Comparison of ENCODE assay signal across 8 mouse cellular contexts in the genomic region with DNA sequence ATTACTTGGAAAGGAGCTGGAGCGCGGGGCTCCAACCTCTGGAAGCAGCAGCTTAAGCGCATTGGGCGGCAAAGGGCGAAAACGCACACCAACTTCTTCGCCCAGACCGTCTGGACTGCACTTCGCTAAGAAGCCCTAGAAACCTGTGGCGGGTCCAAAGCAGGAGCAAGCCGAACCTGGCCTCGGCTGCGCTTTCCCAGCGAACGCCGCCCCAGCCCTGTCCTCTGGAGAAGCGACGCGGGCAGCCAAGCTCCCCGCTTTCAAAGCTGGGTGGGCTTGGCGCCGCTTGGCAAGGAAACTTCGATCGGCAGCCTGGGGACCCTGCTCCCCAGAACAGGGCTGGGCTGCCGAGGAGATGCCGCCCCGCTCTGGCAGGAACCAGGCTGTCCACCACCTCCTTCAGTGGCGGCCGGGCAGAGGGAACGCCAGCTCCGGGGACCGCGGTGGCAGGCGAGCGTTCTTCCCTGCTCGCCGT. TPM values are rescaled to one million over a fixed set of nuclear protein-coding genes. Genes with fewer than 3 reads are reported as not detected.
DNase-seq lines count a peak whose midpoint lies in the region; ATAC-seq and TF ChIP-seq lines count a peak whose summit lies in the region.

No protein-coding gene starts in this region.

- no peaks in the 10 kb centered on the region for H3K4me1 ChIP-seq in brown adipose tissue, adult 24 weeks (ENCODE audit: control insufficient read depth, insufficient read depth, insufficient read length, low read length)
- H3K4me1 ChIP-seq in hindbrain, embryonic 10.5 days (replicated peaks) = no peaks in the 10 kb centered on the region
- no peaks in the 10 kb centered on the region for H3K4me1 ChIP-seq in limb, embryonic 14.5 days (ENCODE audit: control insufficient read depth, insufficient read depth, low read length)

- H3K27ac ChIP-seq in brown adipose tissue, adult 24 weeks (replicated peaks; ENCODE audit: low read depth, low read length) = peak overlapping the region; percentile 60
- H3K27ac ChIP-seq in hindbrain, embryonic 10.5 days = peak overlapping the region; percentile 87
- H3K27ac ChIP-seq in limb, embryonic 14.5 days (replicated peaks; ENCODE audit: low read depth, low read length) = peak overlapping the region; percentile 90

- peak overlapping the region; percentile 42 for H3K4me2 ChIP-seq in limb, embryonic 14.5 days (replicated peaks; ENCODE audit: low read depth, low read length, severe bottlenecking)
- peak overlapping the region; percentile 73 for H3K4me2 ChIP-seq in myocyte (ENCODE audit: low read depth)

- no peak for TF ChIP-seq POLR2A in limb, embryonic 14.5 days (IDR thresholded peaks at IDR 0.05; ENCODE audit: borderline replicate concordance, extremely low read depth, insufficient read depth, insufficient read length)
- TF ChIP-seq POLR2A in myocyte (IDR thresholded peaks at IDR 0.05; ENCODE audit: insufficient read length, low read depth) = no peak

- H3K9me3 ChIP-seq in hindbrain, embryonic 10.5 days = no peaks in the 10 kb centered on the region
- H3K9me3 ChIP-seq in limb, embryonic 14.5 days (ENCODE audit: control insufficient read depth, low read length) = no peaks in the 10 kb centered on the region

- peak overlapping the region; percentile 95 for H3K4me3 ChIP-seq in brown adipose tissue, adult 24 weeks (ENCODE audit: insufficient read depth, low read depth, low read length)
- peak overlapping the region; percentile 62 for H3K4me3 ChIP-seq in hindbrain, embryonic 10.5 days
- H3K4me3 ChIP-seq in limb, embryonic 14.5 days (replicated peaks; ENCODE audit: low read length) = peak overlapping the region; percentile 59
- peak overlapping the region; percentile 64 for H3K4me3 ChIP-seq in myocyte

- peak; percentile 5 for DNase-seq in right cerebral cortex, adult 18-20 months
- no peak for DNase-seq in right cerebral cortex, postnatal 4 days
- DNase-seq in hindbrain, embryonic 10.5 days (ENCODE audit: low spot score) = no peak
- DNase-seq in limb, embryonic 14.5 days (ENCODE audit: low spot score) = no peak
- DNase-seq in gastrocnemius, postnatal 10 days = no peak
- DNase-seq in layer of hippocampus, postnatal 14 days (ENCODE audit: low spot score in 2 of 2) = no peak

- ATAC-seq in limb, embryonic 14.5 days (ENCODE audit: low FRiP score, low read depth) = peak; percentile 51

- H3K79me2 ChIP-seq in myocyte (ENCODE audit: control insufficient read depth, insufficient read depth) = peaks cover 49% of the 10 kb centered on the region

- 25% methylated on average over 33 of the region's 37 CpGs for WGBS in hindbrain, embryonic 10.5 days
- 33% methylated on average over 14 of the region's 37 CpGs for WGBS in limb, embryonic 14.5 days

- no peaks in the 10 kb centered on the region for H3K36me3 ChIP-seq in hindbrain, embryonic 10.5 days
- H3K36me3 ChIP-seq in limb, embryonic 14.5 days (ENCODE audit: control insufficient read depth, insufficient read depth, low read length) = no peaks in the 10 kb centered on the region
- H3K36me3 ChIP-seq in myocyte (ENCODE audit: control insufficient read depth, insufficient read depth) = peaks cover 6% of the 10 kb centered on the region

- peak overlapping the region; percentile 71 for H3K9ac ChIP-seq in limb, embryonic 14.5 days (ENCODE audit: low read depth, low read length, severe bottlenecking)

- peak overlapping the region; percentile 99 for H3ac ChIP-seq in myocyte (ENCODE audit: control insufficient read depth, insufficient read length)

- H3K27me3 ChIP-seq in hindbrain, embryonic 10.5 days (ENCODE audit: insufficient read depth, poor library complexity, severe bottlenecking) = no peaks in the 10 kb centered on the region
- H3K27me3 ChIP-seq in limb, embryonic 14.5 days (ENCODE audit: control insufficient read depth, insufficient read depth, low read length) = no peaks in the 10 kb centered on the region
- H3K27me3 ChIP-seq in myocyte (ENCODE audit: control insufficient read depth, insufficient read depth, insufficient read length) = no peaks in the 10 kb centered on the region

TF ChIP-seq in myocyte, 11 proteins besides CTCF, POLR2A, EP300 and RAD21:
- TF ChIP-seq MYOD1 (IDR thresholded peaks at IDR 0.05; ENCODE audit: control insufficient read depth in 1 of 3, insufficient read length in 2 of 3, low read depth in 2 of 3) = no peak
- TF ChIP-seq TCF12 (IDR thresholded peaks at IDR 0.05; ENCODE audit: insufficient read depth, poor library complexity, severe bottlenecking) = no peak
- no peak for TF ChIP-seq POLR2AphosphoS2 (IDR thresholded peaks at IDR 0.05; ENCODE audit: insufficient read length, low read depth)

RNA-seq across cellular contexts. Expression of gene Clcn5, which starts 0.6 kb away (rescaled TPM):
- 1.1 and 3.8 TPM in 2 replicates for polyA plus RNA-seq in brown adipose tissue, adult 24 weeks (2012; ENCODE audit: insufficient read depth, insufficient read length, missing spikeins)
- polyA plus RNA-seq in hindbrain, embryonic 10.5 days (2016; fragmentation: Nextera tagmentation; extraction: Ambion mirVana) = 8.6 and 13.7 TPM in 2 replicates
- 29.3 and 31.7 TPM in 2 replicates for polyA plus RNA-seq in limb, embryonic 14.5 days (2012; rRNA removed)
- polyA plus RNA-seq in limb, embryonic 14.5 days (2014; fragmentation: Nextera tagmentation; extraction: Ambion mirVana) = 31.0 and 36.1 TPM in 2 replicates
- 21.0 TPM for polyA plus RNA-seq in myocyte (2012; fragmentation: generic; extraction: Trizol)
- 10 to 100 TPM; 28.6 to 37.7 TPM for total RNA-seq in gastrocnemius, postnatal 10 days (2021)
- 10 to 100 TPM; 13.3 to 16.6 TPM for total RNA-seq in layer of hippocampus, postnatal 14 days (2021)

RNA-seq across cellular contexts. Expression of gene Usp27x, which starts 57.0 kb away (rescaled TPM):
- polyA plus RNA-seq in brown adipose tissue, adult 24 weeks (2012; ENCODE audit: insufficient read depth, insufficient read length, missing spikeins) = 0.46 and 0.75 TPM in 2 replicates
- 0.56 and 0.90 TPM in 2 replicates for polyA plus RNA-seq in hindbrain, embryonic 10.5 days (2016; fragmentation: Nextera tagmentation; extraction: Ambion mirVana)
- 3.9 and 4.5 TPM in 2 replicates for polyA plus RNA-seq in limb, embryonic 14.5 days (2012; rRNA removed)
- polyA plus RNA-seq in limb, embryonic 14.5 days (2014; fragmentation: Nextera tagmentation; extraction: Ambion mirVana) = 0.51 and 0.52 TPM in 2 replicates
- 1.3 TPM for polyA plus RNA-seq in myocyte (2012; fragmentation: generic; extraction: Trizol)
- under 1 TPM; 0.75 to 0.87 TPM for total RNA-seq in gastrocnemius, postnatal 10 days (2021)
- 10 to 100 TPM; 12.5 TPM for total RNA-seq in layer of hippocampus, postnatal 14 days (2021)
